Mouse (Mus musculus): Measurements from ENCODE around the gene Vmn1r52. TPM values are rescaled to one million over a fixed set of nuclear protein-coding genes. Genes with fewer than 3 reads are reported as not detected.
"Not testable (repeated sequence)": the region's sequence is repeated elsewhere in the genome, so short reads cannot be mapped to it uniquely, and the experiment has no call there.

Vmn1r52 gene
- not detected in 2 replicates for polyA plus RNA-seq (2015; fragmentation: Nextera tagmentation; extraction: Ambion mirVana)

DNA sequence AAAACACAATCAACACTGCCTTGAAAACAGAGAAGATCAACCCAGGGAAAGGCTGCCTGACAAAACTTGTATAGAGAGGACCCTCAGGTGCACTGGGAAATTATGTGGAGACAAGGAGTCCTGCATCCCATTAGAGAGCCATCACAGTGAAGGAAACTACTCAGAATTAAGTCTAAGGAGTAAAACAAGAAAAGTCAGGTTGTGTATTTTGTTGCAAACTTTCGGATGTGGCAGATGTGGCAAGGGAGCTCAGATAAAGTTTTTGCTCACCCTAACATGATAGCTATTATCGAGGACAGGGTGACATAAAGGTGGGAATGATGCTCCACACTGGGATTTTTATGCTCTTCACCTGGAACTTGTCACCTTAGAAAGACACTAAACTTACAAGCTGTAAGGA, at the start of gene Vmn1r52:
Vmn1r52 (plus strand) TSS at position 301 of the 400 bp plus-strand sequence.
- H3K4me2 ChIP-seq (replicated peaks), result no peak within 1 kb of the TSS
- H3K4me1 ChIP-seq, result no peaks in the 10 kb centered on the region
- no peak within 1 kb of the TSS for H3K27ac ChIP-seq (replicated peaks)
- WGBS, result 64% methylated on average over 2 of the region's 2 CpGs
- ATAC-seq (replicated peaks), result no peak
- H3K36me3 ChIP-seq, result no peaks in the 10 kb centered on the region
- no peaks in the 10 kb centered on the region for H3K27me3 ChIP-seq
- H3K4me3 ChIP-seq, result no peak within 1 kb of the TSS
- H3K9ac ChIP-seq (replicated peaks), result no peak within 1 kb of the TSS
- H3K9me3 ChIP-seq, result no peaks in the 10 kb centered on the region

GRCm38 (mm10) chr6:90160139-90160538, 14.5 kb upstream of the Vmn1r52 start:
- WGBS, result 90% methylated on average over 3 of the region's 3 CpGs

DNA sequence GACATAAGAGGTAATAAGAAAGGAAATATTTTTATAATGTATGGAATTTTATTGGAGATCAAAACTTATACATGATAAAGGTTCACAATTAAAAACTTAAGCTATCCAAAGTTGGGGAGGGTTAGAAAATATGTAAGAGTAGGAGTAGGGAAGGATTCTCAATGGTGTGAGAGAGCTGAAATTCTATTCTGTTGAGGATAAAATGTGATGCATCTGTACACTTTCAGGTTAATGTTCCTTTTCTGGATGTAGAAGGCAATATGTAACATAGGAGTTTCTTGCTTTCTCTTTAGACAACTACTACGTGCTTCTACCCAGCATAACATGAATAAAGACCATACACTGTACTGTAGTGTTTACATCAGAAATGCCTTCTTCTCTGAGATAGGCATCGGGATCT, 27.9 kb downstream of the Vmn1r52 start, which contains the start of gene V1ra8:
V1ra8 (plus strand) TSS at position 301 of the 400 bp plus-strand sequence.
- not testable (repeated sequence) for H3K36me3 ChIP-seq; ATAC-seq (replicated peaks); H3K9me3 ChIP-seq; H3K27me3 ChIP-seq; H3K4me1 ChIP-seq; H3K27ac ChIP-seq (replicated peaks); H3K4me3 ChIP-seq; H3K9ac ChIP-seq (replicated peaks); H3K4me2 ChIP-seq (replicated peaks)
- 87% methylated on average over 2 of the region's 2 CpGs for WGBS

More at GRCm38 (mm10) chr6:90160139-90160538, 14.5 kb upstream of the Vmn1r52 start:
- Histone ChIP-seq H3K9me3 (no peaks in the 10 kb centered on the region), H3K4me1 (no peaks in the 10 kb centered on the region), H3K9ac (replicated peaks) (no peak overlapping the region), H3K27ac (replicated peaks) (no peak overlapping the region), H3K36me3 (no peaks in the 10 kb centered on the region), H3K4me3 (no peak overlapping the region), H3K4me2 (replicated peaks) (no peak overlapping the region), H3K27me3 (no peaks in the 10 kb centered on the region)
- no peak for ATAC-seq (replicated peaks)

DNA sequence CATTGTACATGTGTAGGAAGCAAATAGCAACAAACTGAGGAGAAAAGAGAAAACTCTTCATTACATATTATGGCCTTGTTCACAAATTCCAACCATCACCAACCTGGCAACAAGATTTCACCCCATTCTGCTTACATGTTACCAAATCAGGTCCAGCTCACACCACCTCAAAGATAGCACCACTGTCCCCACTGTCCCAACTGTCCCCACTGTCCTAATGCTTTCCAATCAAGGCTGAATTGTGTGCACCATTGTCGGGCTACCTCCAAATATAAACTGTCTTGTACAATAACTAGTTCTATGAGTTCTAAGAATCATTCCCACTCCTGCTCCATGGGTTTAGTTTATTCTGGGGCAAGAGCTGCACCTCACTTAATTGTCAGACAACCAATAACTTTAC, 49.7 kb downstream of the Vmn1r52 start, which contains the start of gene Vmn1r53:
Vmn1r53 (minus strand) TSS at position 101 of the 400 bp plus-strand sequence.
- Histone ChIP-seq H3K27me3 (no peaks in the 10 kb centered on the region), H3K36me3 (no peaks in the 10 kb centered on the region), H3K4me2 (replicated peaks) (no peak within 1 kb of the TSS), H3K4me3 (no peak within 1 kb of the TSS), H3K27ac (replicated peaks) (no peak within 1 kb of the TSS), H3K9me3 (no peaks in the 10 kb centered on the region; the same call in 1 of the 2 replicates), H3K4me1 (no peaks in the 10 kb centered on the region), H3K9ac (replicated peaks) (no peak within 1 kb of the TSS)
- 92% methylated on average over 1 of the region's 1 CpGs for WGBS
- ATAC-seq (replicated peaks), result no peak

Other genes starting within 250 kb of the Vmn1r52 start
- not detected in 2 replicates for gene Vmn1r45, start 234.2 kb upstream of the Vmn1r52 start, polyA plus RNA-seq (2015; fragmentation: Nextera tagmentation; extraction: Ambion mirVana)
- not detected in 2 replicates for gene Vmn1r46, start 205.5 kb upstream of the Vmn1r52 start, polyA plus RNA-seq (2015; fragmentation: Nextera tagmentation; extraction: Ambion mirVana)
- gene Vmn1r47, start 158.7 kb upstream of the Vmn1r52 start, polyA plus RNA-seq (2015; fragmentation: Nextera tagmentation; extraction: Ambion mirVana), result not detected in 2 replicates
- not detected in 2 replicates for gene Vmn1r48, start 138.0 kb upstream of the Vmn1r52 start, polyA plus RNA-seq (2015; fragmentation: Nextera tagmentation; extraction: Ambion mirVana)
- gene Vmn1r49, start 96.3 kb upstream of the Vmn1r52 start, polyA plus RNA-seq (2015; fragmentation: Nextera tagmentation; extraction: Ambion mirVana), result not detected in 2 replicates
- not detected in 2 replicates for gene Vmn1r50, start 73.4 kb upstream of the Vmn1r52 start, polyA plus RNA-seq (2015; fragmentation: Nextera tagmentation; extraction: Ambion mirVana)
- not detected in 2 replicates for gene Vmn1r51, start 52.2 kb upstream of the Vmn1r52 start, polyA plus RNA-seq (2015; fragmentation: Nextera tagmentation; extraction: Ambion mirVana)
- not detected in 2 replicates for gene V1ra8, start 28.0 kb downstream of the Vmn1r52 start, polyA plus RNA-seq (2015; fragmentation: Nextera tagmentation; extraction: Ambion mirVana)
- gene Vmn1r53, start 49.6 kb downstream of the Vmn1r52 start, polyA plus RNA-seq (2015; fragmentation: Nextera tagmentation; extraction: Ambion mirVana), result not detected in 2 replicates
- gene Vmn1r54, start 71.5 kb downstream of the Vmn1r52 start, polyA plus RNA-seq (2015; fragmentation: Nextera tagmentation; extraction: Ambion mirVana), result not detected in 2 replicates
- not detected in 2 replicates for gene BC048671, start 126.4 kb downstream of the Vmn1r52 start, polyA plus RNA-seq (2015; fragmentation: Nextera tagmentation; extraction: Ambion mirVana)
- not detected in 2 replicates for gene Chst13, start 150.4 kb downstream of the Vmn1r52 start, polyA plus RNA-seq (2015; fragmentation: Nextera tagmentation; extraction: Ambion mirVana)
- not detected in 2 replicates for gene Uroc1, start 158.5 kb downstream of the Vmn1r52 start, polyA plus RNA-seq (2015; fragmentation: Nextera tagmentation; extraction: Ambion mirVana)
- gene Zxdc, start 194.7 kb downstream of the Vmn1r52 start, polyA plus RNA-seq (2015; fragmentation: Nextera tagmentation; extraction: Ambion mirVana), result 12.3 and 12.4 TPM in 2 replicates